Mouse (Mus musculus) bone marrow macrophage, adult 2 months (primary cell): ENCODE data around the gene Pip5k1a.

Source experiments
- CTCF ChIP-seq: IDR thresholded peaks from 2 replicates; pipeline ENCODE4 v1.5.1; 2012; ENCODE audit warnings: low read depth, mild to moderate bottlenecking, low read length, moderate library complexity
- POLR2A ChIP-seq: IDR thresholded peaks from 2 replicates; pipeline ENCODE4 v1.6.1; 2012; ENCODE audit warnings: mild to moderate bottlenecking, low read depth, low read length, borderline replicate concordance

GRCm38 (mm10) chr3:95121580-95121979, 14.8 kb upstream of the Pip5k1a start:
- no peak for TF ChIP-seq CTCF
- no peak for TF ChIP-seq POLR2A
